ENCODE assay signal across 8 mouse cellular contexts in genomic region chr13:83524159-83524901, GRCm38 (mm10). TPM values are rescaled to one million over a fixed set of nuclear protein-coding genes. Genes with fewer than 3 reads are reported as not detected.
DNase-seq lines count a peak whose midpoint lies in the region; ATAC-seq lines count a peak whose summit lies in the region.

No protein-coding gene starts in this region.

- DNase-seq in adrenal gland, postnatal 25 days: peak; percentile 84
- DNase-seq in embryo, embryonic 10 days (ENCODE audit: low spot score): peak; percentile 85
- peak; percentile 54 to 60 for DNase-seq in gastrocnemius, postnatal 36 days
- peak; percentile 78 for DNase-seq in limb, embryonic 10.5 days (ENCODE audit: low spot score)
- peak; percentile 69 for DNase-seq in midbrain, embryonic 10.5 days (ENCODE audit: low spot score)
- DNase-seq in right cerebral cortex, postnatal 36 days (ENCODE audit: low spot score in 2 of 2): peak; percentile 70 to 71
- no peak for DNase-seq in T-cell, adult 2 months (ENCODE audit: low spot score)

- ATAC-seq in intestine, embryonic 15.5 days: peak; percentile 85

- H3K9me3 ChIP-seq in intestine, embryonic 15.5 days: no peaks in the 10 kb centered on the region
- H3K9me3 ChIP-seq in limb, embryonic 10.5 days (replicated peaks): no peaks in the 10 kb centered on the region
- no peaks in the 10 kb centered on the region for H3K9me3 ChIP-seq in midbrain, embryonic 10.5 days (replicated peaks)

- intact Hi-C loops in gastrocnemius, postnatal 36 days (cut with DNase I): loop anchor here (10.0 kb wide), 1 partner anchor 120 kb away; no protein-coding TSS in a partner anchor

- no peaks in the 10 kb centered on the region; the same call in 1 of the 2 replicates for H3K4me1 ChIP-seq in intestine, embryonic 15.5 days (replicated peaks)
- no peaks in the 10 kb centered on the region for H3K4me1 ChIP-seq in limb, embryonic 10.5 days
- H3K4me1 ChIP-seq in midbrain, embryonic 10.5 days: peaks cover 9% of the 10 kb centered on the region

- under 1% methylated on average over 43 of the region's 43 CpGs for WGBS in intestine, embryonic 15.5 days
- under 1% methylated on average over 43 of the region's 43 CpGs for WGBS in limb, embryonic 10.5 days
- under 1% methylated on average over 43 of the region's 43 CpGs for WGBS in midbrain, embryonic 10.5 days

- peak overlapping the region; percentile 77 for H3K4me2 ChIP-seq in intestine, embryonic 15.5 days (replicated peaks)

- no peaks in the 10 kb centered on the region for H3K36me3 ChIP-seq in intestine, embryonic 15.5 days
- H3K36me3 ChIP-seq in limb, embryonic 10.5 days: no peaks in the 10 kb centered on the region
- H3K36me3 ChIP-seq in midbrain, embryonic 10.5 days: no peaks in the 10 kb centered on the region

- H3K9ac ChIP-seq in intestine, embryonic 15.5 days: peak overlapping the region; percentile 48

- H3K4me3 ChIP-seq in intestine, embryonic 15.5 days (replicated peaks): peak overlapping the region; percentile 54
- H3K4me3 ChIP-seq in limb, embryonic 10.5 days: peak overlapping the region; percentile 58
- peak overlapping the region; percentile 64 for H3K4me3 ChIP-seq in midbrain, embryonic 10.5 days

- H3K27ac ChIP-seq in intestine, embryonic 15.5 days: peak overlapping the region; percentile 71
- H3K27ac ChIP-seq in limb, embryonic 10.5 days: peak overlapping the region; percentile 77
- H3K27ac ChIP-seq in midbrain, embryonic 10.5 days (replicated peaks): peak overlapping the region; percentile 73

- no peaks in the 10 kb centered on the region for H3K27me3 ChIP-seq in intestine, embryonic 15.5 days (replicated peaks)
- peaks cover 15% of the 10 kb centered on the region; the same call in 1 of the 2 replicates for H3K27me3 ChIP-seq in limb, embryonic 10.5 days (ENCODE audit: low read depth, poor library complexity, severe bottlenecking)
- peaks cover 57% of the 10 kb centered on the region for H3K27me3 ChIP-seq in midbrain, embryonic 10.5 days (ENCODE audit: low read depth, poor library complexity, severe bottlenecking)

RNA-seq across cellular contexts. Expression of gene Mef2c, which starts 20.5 kb away (rescaled TPM):
- 46.1 and 58.2 TPM in 2 replicates for total RNA-seq in adrenal gland, postnatal 25 days (2021)
- 100 to 1,000 TPM; 330 to 357 TPM for total RNA-seq in gastrocnemius, postnatal 36 days (2021)
- 36.4 and 39.1 TPM in 2 replicates for polyA plus RNA-seq in intestine, embryonic 15.5 days (2015; fragmentation: Nextera tagmentation; extraction: Ambion mirVana)
- 13.2 and 17.5 TPM in 2 replicates for polyA plus RNA-seq in limb, embryonic 10.5 days (2016; fragmentation: Nextera tagmentation; extraction: Ambion mirVana)
- polyA plus RNA-seq in midbrain, embryonic 10.5 days (2016; fragmentation: Nextera tagmentation; extraction: Ambion mirVana): 11.9 and 13.6 TPM in 2 replicates
